Mouse (Mus musculus) hindbrain, embryonic 14.5 days (tissue): Measurements from ENCODE around the gene Klhl9. TPM values are rescaled to one million over a fixed set of nuclear protein-coding genes. Genes with fewer than 3 reads are reported as not detected.

Source experiments
- ATAC-seq: fragments of 200-750 bp; cut with Nextera tagmentation; 2 replicates; pipeline ENCODE4 v1.8.0; 2017; ENCODE audit warnings: moderate number of reproducible peaks, mild to moderate bottlenecking, moderate TSS enrichment, moderate library complexity; ENCODE audit not compliant: low FRiP score
- DNase-seq: peaks from one replicate; pipeline ENCODE4 v3.0.0-alpha.2; 2015; ENCODE audit warnings: low spot score
- H3K27ac ChIP-seq: fragments of 300-500 bp; sonication (generic); 2 replicates; pipeline ENCODE4 v1.5.1; 2014; ENCODE audit warnings: mild to moderate bottlenecking, moderate library complexity
- H3K27me3 ChIP-seq: fragments of 300-500 bp; sonication (generic); 2 replicates; pipeline ENCODE4 v1.6.1; 2014; ENCODE audit warnings: mild to moderate bottlenecking, low read length, mixed read lengths; ENCODE audit not compliant: control insufficient read depth, insufficient read depth
- H3K36me3 ChIP-seq: fragments of 300-500 bp; sonication (generic); replicated peaks from 2 replicates; pipeline ENCODE4 v1.6.1; 2014; ENCODE audit not compliant: control insufficient read depth, insufficient read depth
- H3K4me1 ChIP-seq: fragments of 300-500 bp; sonication (generic); replicated peaks from 2 replicates; pipeline ENCODE4 v1.6.1; 2014; ENCODE audit warnings: antibody characterized with exemption, low read length, mixed read lengths; ENCODE audit not compliant: control insufficient read depth, insufficient read depth
- H3K4me2 ChIP-seq: fragments of 300-500 bp; sonication (generic); replicated peaks from 2 replicates; pipeline ENCODE4 v1.6.1; 2014; ENCODE audit warnings: mild to moderate bottlenecking, moderate library complexity
- H3K4me3 ChIP-seq: fragments of 300-500 bp; sonication (generic); replicated peaks from 2 replicates; pipeline ENCODE4 v1.5.1; 2014; ENCODE audit warnings: mild to moderate bottlenecking, low read length
- H3K9ac ChIP-seq: fragments of 300-500 bp; sonication (generic); 2 replicates; pipeline ENCODE4 v1.6.1; 2014
- H3K9me3 ChIP-seq: fragments of 300-500 bp; sonication (generic); 2 replicates; pipeline ENCODE4 v1.6.1; 2016; ENCODE audit warnings: low read length; ENCODE audit not compliant: control insufficient read depth
- WGBS: fragments of 180-500 bp; shearing (Covaris S2); extraction: QIAGEN DNeasy Blood & Tissue Kit; methylation state at CpG from one replicate; pipeline ENCODE4 v1.1.7; 2014; 5-methylcytosine and 5-hydroxymethylcytosine counted together
- polyA plus RNA-seq: library from polyadenylated mRNA; unstranded; fragments of >200 nt; fragmentation: Nextera tagmentation; extraction: Ambion mirVana; gene quantifications from 2 replicates; pipeline ENCODE4 v1.2.1, GENCODE M21; 2014

Gene Klhl9
- polyA plus RNA-seq, 1 experiment from 2014 or later, result 144 TPM

GRCm38 (mm10) chr4:88697753-88698152 lies 24.5 kb downstream of the Klhl9 start:
- DNase-seq, result no peak
- H3K27ac ChIP-seq, result no peak overlapping the region
- no peaks in the 10 kb centered on the region for H3K27me3 ChIP-seq
- no peak overlapping the region for H3K4me2 ChIP-seq
- no peaks in the 10 kb centered on the region for H3K4me1 ChIP-seq
- H3K4me3 ChIP-seq, result no peak overlapping the region
- no peaks in the 10 kb centered on the region for H3K36me3 ChIP-seq
- H3K9ac ChIP-seq, result no peak overlapping the region
- ATAC-seq, result no peak
- no peaks in the 10 kb centered on the region for H3K9me3 ChIP-seq
- WGBS, result 83% methylated on average over 4 of the region's 4 CpGs

- Histone ChIP-seq H3K4me1 (no peaks in the 10 kb centered on the region), H3K4me2 (no peak overlapping the region), H3K27me3 (no peaks in the 10 kb centered on the region), H3K27ac (no peak overlapping the region), H3K9me3 (no peaks in the 10 kb centered on the region), H3K4me3 (no peak overlapping the region), H3K36me3 (no peaks in the 10 kb centered on the region), H3K9ac (no peak overlapping the region)
- WGBS, result 68% methylated on average over 6 of the region's 6 CpGs
- ATAC-seq (no peak), DNase-seq (no peak)
Measured at GRCm38 (mm10) chr4:88697108-88697507, 25.2 kb downstream of the Klhl9 start.

- H3K27me3 ChIP-seq, result no peaks in the 10 kb centered on the region
- WGBS, result 27% methylated on average over 3 of the region's 3 CpGs
- H3K36me3 ChIP-seq, result no peaks in the 10 kb centered on the region
- H3K4me3 ChIP-seq, result no peak overlapping the region
- H3K27ac ChIP-seq, result no peak overlapping the region
- no peak overlapping the region for H3K4me2 ChIP-seq
- no peaks in the 10 kb centered on the region for H3K4me1 ChIP-seq
- no peaks in the 10 kb centered on the region for H3K9me3 ChIP-seq
- no peak overlapping the region for H3K9ac ChIP-seq
- ATAC-seq, result peak; percentile 84
- DNase-seq, result peak; percentile 86
Measured at GRCm38 (mm10) chr4:88696237-88696884, 25.9 kb downstream of the Klhl9 start.

GRCm38 (mm10) chr4:88693392-88693791 lies 28.9 kb downstream of the Klhl9 start:
- no peak for ATAC-seq
- Histone ChIP-seq H3K9me3 (no peaks in the 10 kb centered on the region), H3K27ac (no peak overlapping the region), H3K4me1 (no peaks in the 10 kb centered on the region), H3K9ac (no peak overlapping the region), H3K36me3 (no peaks in the 10 kb centered on the region), H3K4me3 (no peak overlapping the region), H3K4me2 (no peak overlapping the region), H3K27me3 (no peaks in the 10 kb centered on the region)
- 94% methylated on average over 2 of the region's 2 CpGs for WGBS
- no peak for DNase-seq

- WGBS, result 92% methylated on average over 1 of the region's 1 CpGs
- no peak overlapping the region for H3K4me3 ChIP-seq
- H3K36me3 ChIP-seq, result no peaks in the 10 kb centered on the region
- no peaks in the 10 kb centered on the region for H3K27me3 ChIP-seq
- no peak overlapping the region for H3K27ac ChIP-seq
- no peaks in the 10 kb centered on the region for H3K4me1 ChIP-seq
- no peaks in the 10 kb centered on the region for H3K9me3 ChIP-seq
- no peak overlapping the region for H3K9ac ChIP-seq
- ATAC-seq (no peak), DNase-seq (no peak)
- no peak overlapping the region for H3K4me2 ChIP-seq
Measured at GRCm38 (mm10) chr4:88692537-88692936, 29.7 kb downstream of the Klhl9 start.

GRCm38 (mm10) chr4:88691259-88691658 lies 31.0 kb downstream of the Klhl9 start, which contains the start of gene Ifnab:
TSS of gene Ifnab (minus strand) at chr4:88691359.
- no peak within 1 kb of the TSS for H3K4me3 ChIP-seq
- no peak for DNase-seq
- H3K27ac ChIP-seq, result no peak within 1 kb of the TSS
- H3K4me2 ChIP-seq, result no peak within 1 kb of the TSS
- WGBS, result 60% methylated on average over 2 of the region's 2 CpGs
- no peak within 1 kb of the TSS for H3K9ac ChIP-seq
- H3K27me3 ChIP-seq, result no peaks in the 10 kb centered on the region
- H3K36me3 ChIP-seq, result no peaks in the 10 kb centered on the region
- ATAC-seq, result no peak
- H3K9me3 ChIP-seq, result no peaks in the 10 kb centered on the region
- H3K4me1 ChIP-seq, result no peaks in the 10 kb centered on the region

- no peak within 1 kb of the TSS for H3K4me3 ChIP-seq
- WGBS, result 95% methylated on average over 1 of the region's 1 CpGs
- no peaks in the 10 kb centered on the region for H3K36me3 ChIP-seq
- H3K9ac ChIP-seq, result no peak within 1 kb of the TSS
- no peaks in the 10 kb centered on the region for H3K27me3 ChIP-seq
- no peaks in the 10 kb centered on the region for H3K9me3 ChIP-seq
- no peak within 1 kb of the TSS for H3K4me2 ChIP-seq
- H3K4me1 ChIP-seq, result no peaks in the 10 kb centered on the region
- ATAC-seq (no peak), DNase-seq (no peak)
- no peak within 1 kb of the TSS for H3K27ac ChIP-seq
Measured at GRCm38 (mm10) chr4:88683812-88684211, 38.5 kb downstream of the Klhl9 start, which contains the start of gene Ifna2. TSS of gene Ifna2 (minus strand) at chr4:88683912.

- ATAC-seq (no peak), DNase-seq (no peak)
- H3K4me1 ChIP-seq, result no peaks in the 10 kb centered on the region
- H3K4me2 ChIP-seq, result no peak overlapping the region
- H3K9me3 ChIP-seq, result no peaks in the 10 kb centered on the region
- WGBS, result 83% methylated on average over 3 of the region's 3 CpGs
- H3K27ac ChIP-seq, result no peak overlapping the region
- H3K27me3 ChIP-seq, result no peaks in the 10 kb centered on the region
- H3K36me3 ChIP-seq, result no peaks in the 10 kb centered on the region
- H3K4me3 ChIP-seq, result no peak overlapping the region
- H3K9ac ChIP-seq, result no peak overlapping the region
Measured at GRCm38 (mm10) chr4:88681353-88681752, 40.9 kb downstream of the Klhl9 start.

- DNase-seq (peak; percentile 60), ATAC-seq (no peak)
- H3K4me3 ChIP-seq, result no peak overlapping the region
- no peaks in the 10 kb centered on the region for H3K27me3 ChIP-seq
- no peak overlapping the region for H3K4me2 ChIP-seq
- no peaks in the 10 kb centered on the region for H3K4me1 ChIP-seq
- WGBS, result 51% methylated on average over 8 of the region's 8 CpGs
- no peaks in the 10 kb centered on the region for H3K36me3 ChIP-seq
- H3K27ac ChIP-seq, result no peak overlapping the region
- H3K9me3 ChIP-seq, result no peaks in the 10 kb centered on the region
- no peak overlapping the region for H3K9ac ChIP-seq
Measured at GRCm38 (mm10) chr4:88680362-88680761, 41.9 kb downstream of the Klhl9 start.

- H3K36me3 ChIP-seq, result no peaks in the 10 kb centered on the region
- no peak within 1 kb of the TSS for H3K27ac ChIP-seq
- 87% methylated on average over 1 of the region's 1 CpGs for WGBS
- H3K4me2 ChIP-seq, result no peak within 1 kb of the TSS
- H3K4me3 ChIP-seq, result no peak within 1 kb of the TSS
- H3K9me3 ChIP-seq, result no peaks in the 10 kb centered on the region
- H3K27me3 ChIP-seq, result no peaks in the 10 kb centered on the region
- no peaks in the 10 kb centered on the region for H3K4me1 ChIP-seq
- no peak within 1 kb of the TSS for H3K9ac ChIP-seq
- ATAC-seq (no peak), DNase-seq (no peak)
Measured at GRCm38 (mm10) chr4:88676824-88677223, 45.4 kb downstream of the Klhl9 start, which contains the start of gene Ifna16. TSS of gene Ifna16 (minus strand) at chr4:88676924.
